Mouse (Mus musculus) heart, embryonic 12.5 days (tissue): ENCODE data around the gene 2310046K23Rik. TPM values are rescaled to one million over a fixed set of nuclear protein-coding genes. Genes with fewer than 3 reads are reported as not detected.
"Not testable (repeated sequence)": the region's sequence is repeated elsewhere in the genome, so short reads cannot be mapped to it uniquely, and the experiment has no call there.

ENCODE experiments used
- ATAC-seq: fragments of 200-750 bp; cut with Nextera tagmentation; 2 replicates; pipeline ENCODE4 v1.8.0; 2017; ENCODE audit warnings: moderate TSS enrichment, moderate library complexity; ENCODE audit not compliant: insufficient number of reproducible peaks, low FRiP score
- H3K27ac ChIP-seq: fragments of 300-500 bp; sonication (generic); 2 replicates; pipeline ENCODE4 v1.5.1; 2016; ENCODE audit warnings: mild to moderate bottlenecking, moderate library complexity; ENCODE audit not compliant: poor library complexity, severe bottlenecking
- H3K27me3 ChIP-seq: fragments of 300-500 bp; sonication (generic); replicated peaks from 2 replicates; pipeline ENCODE4 v1.6.1; 2016; ENCODE audit warnings: mild to moderate bottlenecking, moderate library complexity
- H3K36me3 ChIP-seq: fragments of 300-500 bp; sonication (generic); 2 replicates; pipeline ENCODE4 v1.6.1; 2016; ENCODE audit warnings: mild to moderate bottlenecking, moderate library complexity
- H3K4me1 ChIP-seq: fragments of 300-500 bp; sonication (generic); replicated peaks from 2 replicates; pipeline ENCODE4 v1.6.1; 2016; ENCODE audit warnings: mild to moderate bottlenecking
- H3K4me2 ChIP-seq: fragments of 300-500 bp; sonication (generic); 2 replicates; pipeline ENCODE4 v1.6.1; 2016; ENCODE audit warnings: mild to moderate bottlenecking, moderate library complexity
- H3K4me3 ChIP-seq: fragments of 300-500 bp; sonication (generic); 2 replicates; pipeline ENCODE4 v1.5.1; 2016; ENCODE audit warnings: mild to moderate bottlenecking
- H3K9ac ChIP-seq: fragments of 300-500 bp; sonication (generic); 2 replicates; pipeline ENCODE4 v1.6.1; 2016; ENCODE audit warnings: mild to moderate bottlenecking, moderate library complexity
- H3K9me3 ChIP-seq: fragments of 300-500 bp; sonication (generic); replicated peaks from 2 replicates; pipeline ENCODE4 v1.6.1; 2016; ENCODE audit warnings: mild to moderate bottlenecking, moderate library complexity
- WGBS: fragments of 180-500 bp; shearing (Covaris S2); methylation state at CpG from one replicate; pipeline ENCODE4 v1.1.7; 2016; 5-methylcytosine and 5-hydroxymethylcytosine counted together
- polyA plus RNA-seq: library from polyadenylated mRNA; unstranded; fragments of >200 nt; fragmentation: Nextera tagmentation; extraction: Ambion mirVana; gene quantifications from 2 replicates; pipeline ENCODE4 v1.2.1, GENCODE M21; 2016

Gene 2310046K23Rik
- polyA plus RNA-seq, 1 experiment from 2014 or later: not detected

- Histone ChIP-seq H3K9ac (no peak overlapping the region), H3K27me3 (no peaks in the 10 kb centered on the region), H3K9me3 (no peaks in the 10 kb centered on the region), H3K27ac (no peak overlapping the region), H3K4me2 (no peak overlapping the region), H3K4me3 (no peak overlapping the region), H3K36me3 (no peaks in the 10 kb centered on the region), H3K4me1 (no peaks in the 10 kb centered on the region)
- no peak for ATAC-seq
Measured at GRCm38 (mm10) chr3:92503528-92503927, 30.8 kb downstream of the 2310046K23Rik start.

- H3K27ac ChIP-seq: no peak within 1 kb of the TSS
- no peak for ATAC-seq
- H3K9ac ChIP-seq: no peak within 1 kb of the TSS
- H3K27me3 ChIP-seq: no peaks in the 10 kb centered on the region
- H3K4me2 ChIP-seq: no peak within 1 kb of the TSS
- no peaks in the 10 kb centered on the region for H3K9me3 ChIP-seq
- no peaks in the 10 kb centered on the region for H3K36me3 ChIP-seq
- no peaks in the 10 kb centered on the region for H3K4me1 ChIP-seq
- H3K4me3 ChIP-seq: no peak within 1 kb of the TSS
- 67% methylated on average over 1 of the region's 1 CpGs for WGBS
Measured at GRCm38 (mm10) chr3:92500393-92500792, 33.9 kb downstream of the 2310046K23Rik start, which contains the start of gene Sprr4. Gene Sprr4, minus strand, starts transcription at chr3:92500493.

GRCm38 (mm10) chr3:92490262-92490661 lies 44.0 kb downstream of the 2310046K23Rik start:
- H3K36me3 ChIP-seq, H3K27me3 ChIP-seq, ATAC-seq, H3K4me3 ChIP-seq, H3K4me2 ChIP-seq, H3K27ac ChIP-seq, H3K9ac ChIP-seq, H3K9me3 ChIP-seq, H3K4me1 ChIP-seq: not testable (repeated sequence)

- Histone ChIP-seq H3K36me3 (no peaks in the 10 kb centered on the region), H3K4me1 (no peaks in the 10 kb centered on the region), H3K27me3 (no peaks in the 10 kb centered on the region), H3K9ac (no peak overlapping the region), H3K9me3 (no peaks in the 10 kb centered on the region), H3K4me3 (no peak overlapping the region), H3K4me2 (no peak overlapping the region), H3K27ac (no peak overlapping the region)
- ATAC-seq: no peak
- 41% methylated on average over 1 of the region's 1 CpGs for WGBS
Measured at GRCm38 (mm10) chr3:92486307-92486706, 48.0 kb downstream of the 2310046K23Rik start.

GRCm38 (mm10) chr3:92485863-92486262 lies 48.4 kb downstream of the 2310046K23Rik start, which contains the start of gene Sprr1a:
Gene Sprr1a, minus strand, starts transcription at chr3:92485895.
- no peaks in the 10 kb centered on the region for H3K27me3 ChIP-seq
- H3K9ac ChIP-seq: no peak within 1 kb of the TSS
- no peaks in the 10 kb centered on the region for H3K9me3 ChIP-seq
- no peaks in the 10 kb centered on the region for H3K4me1 ChIP-seq
- H3K4me3 ChIP-seq: no peak within 1 kb of the TSS
- H3K4me2 ChIP-seq: no peak within 1 kb of the TSS
- no peaks in the 10 kb centered on the region for H3K36me3 ChIP-seq
- ATAC-seq: no peak
- H3K27ac ChIP-seq: no peak within 1 kb of the TSS

Other genes starting within 250 kb of the 2310046K23Rik start
- not detected in 2 replicates for gene Sprr2a3, start 249.1 kb downstream of the 2310046K23Rik start, polyA plus RNA-seq
- not detected in 2 replicates for gene Sprr2b, start 217.9 kb downstream of the 2310046K23Rik start, polyA plus RNA-seq
- gene Sprr2d, start 195.4 kb downstream of the 2310046K23Rik start, polyA plus RNA-seq: not detected in 2 replicates
- not detected in 2 replicates for gene Sprr2e, start 182.4 kb downstream of the 2310046K23Rik start, polyA plus RNA-seq
- 0.51 TPM in 1 of 2 replicates, not detected in the other for gene Sprr2f, start 169.3 kb downstream of the 2310046K23Rik start, polyA plus RNA-seq
- gene Sprr2h, start 148.8 kb downstream of the 2310046K23Rik start, polyA plus RNA-seq: 0.26 TPM in 1 of 2 replicates, not detected in the other
- not detected in 2 replicates for gene Sprr2i, start 126.5 kb downstream of the 2310046K23Rik start, polyA plus RNA-seq
- not detected in 2 replicates for gene Sprr2j-ps, start 116.4 kb downstream of the 2310046K23Rik start, polyA plus RNA-seq
- 6.1 and 9.4 TPM in 2 replicates for gene Gm9774, start 105.1 kb downstream of the 2310046K23Rik start, polyA plus RNA-seq
- not detected in 2 replicates for gene Sprr2k, start 101.9 kb downstream of the 2310046K23Rik start, polyA plus RNA-seq
- gene Sprr1b, start 95.7 kb downstream of the 2310046K23Rik start, polyA plus RNA-seq: not detected in 2 replicates
- not detected in 2 replicates for gene Sprr3, start 75.8 kb downstream of the 2310046K23Rik start, polyA plus RNA-seq
- 0.24 and 0.37 TPM in 2 replicates for gene Sprr1a, start 48.6 kb downstream of the 2310046K23Rik start, polyA plus RNA-seq
- not detected in 2 replicates for gene Sprr4, start 34.0 kb downstream of the 2310046K23Rik start, polyA plus RNA-seq
- not detected in 2 replicates for gene Ivl, start 39.2 kb upstream of the 2310046K23Rik start, polyA plus RNA-seq
- not detected in 2 replicates for gene Smcp, start 54.5 kb upstream of the 2310046K23Rik start, polyA plus RNA-seq
- not detected in 2 replicates for gene 2210017I01Rik, start 73.0 kb upstream of the 2310046K23Rik start, polyA plus RNA-seq
- not detected in 2 replicates for gene Lce6a, start 87.1 kb upstream of the 2310046K23Rik start, polyA plus RNA-seq
- gene Lce1a1, start 113.8 kb upstream of the 2310046K23Rik start, polyA plus RNA-seq: not detected in 2 replicates
- not detected in 2 replicates for gene Lce1b, start 122.4 kb upstream of the 2310046K23Rik start, polyA plus RNA-seq
- not detected in 2 replicates for gene Lce1a2, start 135.8 kb upstream of the 2310046K23Rik start, polyA plus RNA-seq
- not detected in 2 replicates for gene Lce1c, start 144.7 kb upstream of the 2310046K23Rik start, polyA plus RNA-seq
- gene Lce1d, start 152.7 kb upstream of the 2310046K23Rik start, polyA plus RNA-seq: not detected in 2 replicates
- not detected in 2 replicates for gene Lce1e, start 174.6 kb upstream of the 2310046K23Rik start, polyA plus RNA-seq
- gene Lce1f, start 185.8 kb upstream of the 2310046K23Rik start, polyA plus RNA-seq: not detected in 2 replicates
- not detected in 2 replicates for gene Gm38119, start 204.6 kb upstream of the 2310046K23Rik start, polyA plus RNA-seq
- gene Lce1g, start 217.8 kb upstream of the 2310046K23Rik start, polyA plus RNA-seq: not detected in 2 replicates
- gene Lce1h, start 230.6 kb upstream of the 2310046K23Rik start, polyA plus RNA-seq: not detected in 2 replicates
- not detected in 2 replicates for gene Lce1i, start 244.4 kb upstream of the 2310046K23Rik start, polyA plus RNA-seq